In genomic region chr13:43182465-43183201, GRCm38 (mm10) we compare ENCODE assay signal across 9 mouse cellular contexts. TPM values are rescaled to one million over a fixed set of nuclear protein-coding genes. Genes with fewer than 3 reads are reported as not detected.
A peak's percentile ranks its signal among the peaks of the same experiment; 100 is the strongest.
DNase-seq lines count a peak whose midpoint lies in the region; ATAC-seq lines count a peak whose summit lies in the region.
"Had no signal": no experiment of that assay in that cellular context is flagged by ENCODE, and none has a peak within 500 bp of the region (broad histone marks: within the 10 kb centered on the region; RNA-seq: fewer than 3 reads in every experiment).

No protein-coding gene starts in this region.

- H3K4me1 ChIP-seq in brown adipose tissue, adult 24 weeks (ENCODE audit: control insufficient read depth, insufficient read depth, insufficient read length, low read length): no peaks in the 10 kb centered on the region
- H3K4me1 ChIP-seq in forebrain, embryonic 11.5 days (replicated peaks; ENCODE audit: control insufficient read depth, insufficient read depth, low read length): peaks cover 6% of the 10 kb centered on the region; the same call in 1 of the 2 replicates

- H3K36me3 ChIP-seq in forebrain, embryonic 11.5 days (ENCODE audit: control insufficient read depth, insufficient read depth, low read length): no peaks in the 10 kb centered on the region

- DNase-seq in CD4-positive, CD25-positive, alpha-beta regulatory T cell, adult 2 months (ENCODE audit: low read depth, low spot score): peak; percentile 92
- peak; percentile 92 for DNase-seq in forebrain, embryonic 11.5 days (ENCODE audit: low spot score)
- DNase-seq in heart, postnatal 10 days: peak; percentile 89 to 93
- DNase-seq in large intestine, adult 2 months (ENCODE audit: low read depth, low spot score): peak; percentile 51
- DNase-seq in lung, adult 18-20 months: peak; percentile 69 to 73
- peak; percentile 61 for DNase-seq in testis, postnatal 14 days (ENCODE audit: low spot score)

- peak overlapping the region; percentile 42; the same call in 1 of the 2 replicates for H3K4me2 ChIP-seq in forebrain, embryonic 11.5 days (ENCODE audit: low read depth, low read length, severe bottlenecking)

- H3K27ac ChIP-seq in brown adipose tissue, adult 24 weeks (replicated peaks; ENCODE audit: low read depth, low read length): no peak overlapping the region
- H3K27ac ChIP-seq in forebrain, embryonic 11.5 days (ENCODE audit: low read depth, low read length): peak overlapping the region; percentile 34; the same call in 1 of the 2 replicates

- H3K9ac ChIP-seq in forebrain, embryonic 11.5 days (ENCODE audit: low read length): peak overlapping the region; percentile 37; the same call in 1 of the 2 replicates

- peak overlapping the region; percentile 41 for H3K4me3 ChIP-seq in brown adipose tissue, adult 24 weeks (ENCODE audit: insufficient read depth, low read depth, low read length)
- H3K4me3 ChIP-seq in forebrain, embryonic 11.5 days (ENCODE audit: low read depth, low read length): peak overlapping the region; percentile 13; the same call in 1 of the 2 replicates
- H3K4me3 ChIP-seq: erythroblast, embryonic 14.5 days had no signal

- H3K9me3 ChIP-seq in forebrain, embryonic 11.5 days (ENCODE audit: control insufficient read depth, low read length): no peaks in the 10 kb centered on the region

- peak; percentile 64 for ATAC-seq in forebrain, embryonic 11.5 days (replicated peaks; ENCODE audit: low FRiP score)
- peak; percentile 75 for ATAC-seq in neutrophil, adult 5-6 weeks (ENCODE audit: extremely low read depth, insufficient number of reproducible peaks, low FRiP score, poor library complexity, severe bottlenecking)

- WGBS in forebrain, embryonic 11.5 days: 16% methylated on average over 14 of the region's 14 CpGs
- 20% methylated on average over 14 of the region's 14 CpGs for WGBS in large intestine, adult 2 months

- intact Hi-C loops in heart, postnatal 10 days (cut with DNase I): loop anchor here (5.0 kb wide), 4 partner anchors 140 to 555 kb away; partner anchors contain the start of gene Nol7

- H3K27me3 ChIP-seq in forebrain, embryonic 11.5 days (ENCODE audit: control insufficient read depth, insufficient read depth, low read length): no peaks in the 10 kb centered on the region

RNA-seq across cellular contexts. Expression of gene Tbc1d7, which starts 11.3 kb away (rescaled TPM):
- 19.9 and 27.2 TPM in 2 replicates for polyA plus RNA-seq in brown adipose tissue, adult 24 weeks (2012; ENCODE audit: insufficient read depth, insufficient read length, missing spikeins)
- polyA plus RNA-seq in forebrain, embryonic 11.5 days (2014; fragmentation: Nextera tagmentation; extraction: Ambion mirVana): 70.0 and 74.7 TPM in 2 replicates
- 10 to 100 TPM; 41.8 to 42.2 TPM for total RNA-seq in heart, postnatal 10 days (2021)
- polyA plus RNA-seq in large intestine, adult 2 months (2012; rRNA removed): 6.5 and 7.9 TPM in 2 replicates
- 6.8 and 7.1 TPM in 2 replicates for total RNA-seq in neutrophil, adult 5-6 weeks (2017)
